Mouse (Mus musculus) brain, adult 2 months (tissue): ENCODE data around the gene Pomt1.
A peak's percentile ranks its signal among the peaks of the same experiment; 100 is the strongest.

Experiments
- DNase-seq: peaks from one replicate; pipeline ENCODE4 v3.0.0; 2011; ENCODE audit warnings: low read depth, low spot score

Gene Pomt1

DNA sequence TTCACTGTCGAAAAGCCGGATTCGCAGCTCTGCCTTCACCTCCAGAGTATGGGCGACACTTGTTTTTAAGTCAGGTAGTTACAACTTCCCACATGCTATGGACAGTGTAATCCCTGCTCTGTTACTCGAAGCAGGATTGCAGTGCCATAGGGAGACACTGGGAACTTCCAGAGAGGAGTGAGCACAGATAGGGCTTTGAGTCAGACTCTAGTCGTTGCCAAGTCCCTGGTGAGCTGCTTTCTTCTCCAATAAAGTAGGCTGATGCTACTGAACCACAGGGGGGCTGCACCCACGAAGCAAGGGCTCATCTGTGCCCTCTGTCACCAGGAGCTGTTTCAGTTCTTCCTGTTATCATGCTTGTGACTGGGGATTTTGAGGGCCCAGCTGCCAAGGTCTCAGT lies 14.8 kb upstream of the Pomt1 start:
- peak; percentile 77 for DNase-seq

DNA sequence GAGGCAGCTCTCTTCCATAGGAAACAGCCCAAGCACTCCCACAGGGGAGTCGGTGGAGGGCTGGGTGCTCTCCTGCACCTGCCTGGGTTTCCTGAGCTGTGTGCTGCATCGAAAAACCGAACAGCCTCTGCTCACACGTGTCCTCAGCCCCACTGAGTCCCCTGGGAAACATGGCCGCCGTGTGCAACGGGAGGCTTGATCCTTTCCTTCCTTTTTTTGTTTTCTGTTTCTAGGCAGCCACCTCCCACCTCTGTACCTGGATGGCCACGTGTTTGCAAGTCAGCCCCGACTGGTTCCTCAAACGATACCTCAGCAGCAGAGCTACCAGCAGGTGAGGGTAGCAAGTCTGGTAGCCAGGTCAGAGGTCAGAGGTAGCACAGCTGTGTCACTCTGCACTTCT lies 14.3 kb upstream of the Pomt1 start:
- no peak for DNase-seq

DNA sequence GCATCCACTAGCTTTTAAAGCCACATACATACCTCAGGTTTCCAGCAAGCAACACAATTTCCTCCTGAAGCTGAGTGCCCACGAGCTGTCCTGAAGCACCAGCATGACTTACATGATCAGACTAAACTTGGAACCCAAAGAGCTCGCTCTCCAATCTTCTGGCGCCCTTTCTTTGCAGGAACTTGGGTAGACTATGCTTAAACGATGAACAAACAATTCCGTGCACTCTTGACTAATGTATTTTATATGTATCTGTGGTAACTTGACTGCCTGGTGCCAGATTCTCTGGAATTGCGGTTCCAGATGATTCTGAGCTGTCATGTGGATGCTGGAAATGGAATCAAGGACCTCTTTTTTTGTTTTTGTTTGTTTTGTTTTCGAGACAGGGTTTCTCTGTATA lies 957 bp upstream of the Pomt1 start:
- no peak for DNase-seq

DNA sequence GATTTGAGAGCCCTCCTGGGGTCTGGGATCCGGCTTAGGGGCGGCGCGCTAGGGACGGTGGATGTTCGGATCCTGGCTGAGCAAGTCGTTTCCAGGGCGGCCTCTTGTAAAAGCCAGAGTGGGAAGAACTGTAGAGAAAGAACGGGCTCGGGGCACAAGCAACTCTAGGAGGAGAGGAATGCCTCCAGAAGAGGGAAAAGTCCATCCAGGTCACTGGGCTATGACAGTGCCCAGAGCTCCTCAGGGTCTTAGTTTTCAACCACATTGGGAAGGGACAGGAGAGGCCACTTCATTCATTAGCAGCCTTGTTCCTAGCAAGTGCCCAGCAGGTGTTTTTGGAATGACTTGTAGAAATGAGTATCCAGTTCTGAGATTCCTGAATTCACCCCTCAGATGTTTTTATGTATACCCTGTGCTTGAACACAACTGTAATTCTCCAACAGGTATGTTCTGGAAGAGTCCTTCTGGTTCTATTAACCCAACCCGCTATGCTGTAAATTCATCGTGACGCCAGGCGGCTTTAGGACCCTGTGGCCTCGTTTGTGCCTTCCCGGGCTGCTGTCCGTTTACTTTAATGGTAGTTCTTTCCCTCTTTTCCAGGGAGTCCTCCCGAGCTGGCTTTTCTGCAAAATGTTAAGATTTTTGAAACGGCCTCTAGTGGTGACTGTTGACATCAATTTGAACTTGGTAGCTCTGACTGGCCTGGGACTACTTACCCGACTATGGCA lies 534 bp downstream of the Pomt1 start:
- DNase-seq, result peak; percentile 90

DNA sequence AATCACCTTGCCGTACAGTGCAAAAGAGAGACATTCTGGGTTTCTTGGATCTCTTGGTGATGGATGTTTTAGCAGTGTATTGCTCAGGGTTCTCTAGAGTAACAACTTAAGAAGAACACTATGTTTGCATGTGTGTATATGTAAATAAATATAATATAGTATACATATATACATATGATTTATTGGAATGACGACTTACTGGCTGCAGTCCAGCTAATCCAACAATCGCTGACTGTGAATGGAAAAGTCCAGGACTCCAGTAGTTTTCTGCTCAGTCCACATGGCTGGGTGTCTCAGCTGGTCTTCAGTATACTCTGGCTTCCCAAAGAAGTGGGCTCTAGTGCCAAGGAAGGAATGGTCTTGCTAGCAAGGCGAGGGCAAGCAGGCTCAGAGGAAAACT lies 1.2 kb downstream of the Pomt1 start:
- DNase-seq, result no peak

DNA sequence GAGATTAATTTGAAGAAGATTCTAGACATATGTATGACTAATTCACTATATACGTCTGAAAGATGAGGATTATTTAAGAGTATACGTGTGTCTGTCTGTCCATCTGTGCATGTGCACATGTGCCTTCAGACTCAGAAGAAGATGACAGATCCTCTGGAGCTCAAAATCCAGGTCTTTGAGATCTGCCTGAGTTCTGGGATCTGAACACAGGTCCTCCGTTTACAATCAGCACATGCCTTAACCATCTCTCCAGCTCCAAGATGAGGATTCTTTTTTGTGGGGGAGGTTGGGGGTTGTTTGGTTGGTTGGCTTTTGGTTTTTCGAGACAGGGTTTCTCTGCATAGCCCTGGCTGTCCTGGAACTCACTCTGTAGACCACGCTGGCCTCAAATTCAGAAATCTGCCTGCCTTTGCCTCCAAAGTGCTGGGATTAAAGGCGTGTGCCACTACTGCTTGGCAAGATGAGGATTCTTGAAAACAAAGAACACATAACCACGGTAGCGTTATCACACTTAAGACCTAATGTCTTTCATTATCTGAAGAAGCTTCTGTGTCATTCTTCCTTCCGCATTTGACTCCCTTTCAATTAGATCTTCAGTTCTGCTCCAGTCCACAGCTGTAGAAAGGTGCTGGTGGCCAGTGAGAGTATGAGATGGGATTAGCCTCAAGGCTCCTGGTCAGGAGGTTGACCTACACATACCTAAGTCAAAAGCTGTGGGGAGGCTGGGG lies 2.5 kb downstream of the Pomt1 start:
- DNase-seq, result no peak

DNA sequence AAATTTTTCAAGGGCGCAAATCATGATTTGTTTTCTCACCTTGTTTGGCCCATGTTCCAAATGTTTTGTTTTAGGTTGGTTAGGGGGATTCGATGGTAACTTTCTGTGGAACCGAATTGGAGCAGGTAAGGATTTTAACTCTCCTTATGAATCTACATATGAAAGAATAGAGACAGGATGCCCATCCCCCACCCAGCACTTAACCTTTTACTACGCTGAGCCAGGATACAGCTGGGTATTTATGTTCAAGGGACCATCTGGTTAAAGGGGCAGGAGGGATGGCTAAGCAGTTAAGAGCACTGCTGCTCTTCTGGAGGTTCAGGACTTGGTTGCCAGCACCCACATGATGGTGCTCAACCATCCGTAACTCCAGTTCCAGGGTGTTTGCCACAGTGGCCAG lies 4.2 kb downstream of the Pomt1 start:
- DNase-seq, result no peak

DNA sequence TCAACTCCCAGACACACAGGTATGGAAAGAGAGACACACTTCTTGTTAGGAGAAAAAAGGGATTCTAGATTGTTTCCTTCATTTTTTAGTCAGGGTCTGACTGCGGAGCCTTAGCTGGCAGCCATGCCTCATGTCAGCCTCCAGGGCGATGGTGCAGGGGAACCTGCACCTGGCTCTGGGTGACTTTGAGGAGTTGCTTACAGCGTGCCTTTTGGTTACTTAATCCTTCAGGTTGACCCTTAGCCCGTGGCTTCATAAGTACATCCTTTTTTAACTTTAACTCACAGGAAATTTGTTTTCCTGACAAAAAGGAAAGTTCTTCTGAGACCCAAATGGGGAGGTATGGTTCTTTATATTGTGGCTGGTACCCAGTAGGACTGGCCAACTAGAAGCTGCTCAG lies 6.6 kb downstream of the Pomt1 start:
- DNase-seq, result no peak

DNA sequence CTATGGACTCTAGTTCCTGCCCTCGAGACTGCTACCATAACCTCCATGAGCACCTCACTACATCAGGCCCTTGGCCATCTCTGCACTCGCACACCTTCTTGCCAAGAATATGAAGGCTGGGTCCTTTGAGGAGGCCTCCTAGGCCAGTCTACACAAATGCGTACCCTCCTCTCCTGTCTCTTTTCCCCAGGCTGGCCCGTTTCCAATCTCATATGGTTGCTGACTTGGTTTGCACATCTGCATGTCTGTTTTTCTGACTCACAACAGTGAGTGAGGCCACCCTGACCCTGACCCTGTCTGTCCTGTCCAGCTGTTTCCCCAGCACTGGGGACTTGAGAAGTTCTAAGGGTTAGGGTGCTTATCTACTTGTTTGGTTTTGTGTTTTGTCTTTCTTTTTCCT lies 10.4 kb downstream of the Pomt1 start:
- DNase-seq, result no peak

DNA sequence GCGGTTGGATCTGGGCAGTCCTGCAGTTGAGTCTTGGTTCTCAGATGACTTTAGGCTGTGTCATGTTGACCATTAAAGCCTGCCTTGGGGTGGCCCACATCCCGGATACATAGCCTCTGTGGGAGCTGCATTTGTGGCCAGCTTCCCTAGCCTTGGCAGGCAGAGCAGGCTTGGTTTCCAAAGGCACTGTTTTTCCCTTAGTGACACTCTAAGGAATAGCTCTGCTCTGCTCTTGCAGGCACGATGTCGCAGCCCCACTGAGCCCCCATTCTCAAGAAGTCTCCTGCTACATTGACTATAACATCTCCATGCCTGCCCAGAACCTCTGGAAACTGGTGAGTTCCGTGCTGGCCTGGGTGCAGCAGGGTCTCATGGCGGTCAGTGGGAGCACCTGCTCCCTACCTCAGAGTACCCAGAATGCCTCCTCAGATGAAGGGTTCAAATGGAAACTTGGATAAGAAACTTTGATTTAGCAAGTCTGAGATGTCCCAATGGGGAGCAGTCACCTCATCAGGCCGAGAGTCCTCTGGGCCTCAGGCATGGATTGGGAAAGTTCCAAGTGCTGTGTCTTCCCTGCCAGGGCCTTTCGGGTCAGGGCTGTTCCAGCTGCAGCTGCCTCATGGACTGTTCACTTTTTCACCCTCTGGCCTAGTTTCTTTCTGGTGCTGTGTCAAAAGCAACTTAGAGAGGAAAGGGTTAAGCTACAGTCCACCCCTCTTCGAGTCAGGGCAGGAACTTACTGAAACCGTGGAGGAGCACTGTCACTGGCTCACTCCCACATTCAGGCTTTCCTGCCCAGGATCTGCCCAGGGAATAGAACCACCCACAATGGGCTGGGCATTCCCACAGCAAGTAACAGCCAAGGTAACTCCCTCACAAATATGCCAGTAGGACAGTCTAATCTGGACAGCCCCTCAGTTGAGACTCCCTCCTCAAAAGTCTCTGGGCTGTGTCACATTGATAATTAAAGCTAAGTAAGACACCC lies 12.3 kb downstream of the Pomt1 start:
- no peak for DNase-seq

DNA sequence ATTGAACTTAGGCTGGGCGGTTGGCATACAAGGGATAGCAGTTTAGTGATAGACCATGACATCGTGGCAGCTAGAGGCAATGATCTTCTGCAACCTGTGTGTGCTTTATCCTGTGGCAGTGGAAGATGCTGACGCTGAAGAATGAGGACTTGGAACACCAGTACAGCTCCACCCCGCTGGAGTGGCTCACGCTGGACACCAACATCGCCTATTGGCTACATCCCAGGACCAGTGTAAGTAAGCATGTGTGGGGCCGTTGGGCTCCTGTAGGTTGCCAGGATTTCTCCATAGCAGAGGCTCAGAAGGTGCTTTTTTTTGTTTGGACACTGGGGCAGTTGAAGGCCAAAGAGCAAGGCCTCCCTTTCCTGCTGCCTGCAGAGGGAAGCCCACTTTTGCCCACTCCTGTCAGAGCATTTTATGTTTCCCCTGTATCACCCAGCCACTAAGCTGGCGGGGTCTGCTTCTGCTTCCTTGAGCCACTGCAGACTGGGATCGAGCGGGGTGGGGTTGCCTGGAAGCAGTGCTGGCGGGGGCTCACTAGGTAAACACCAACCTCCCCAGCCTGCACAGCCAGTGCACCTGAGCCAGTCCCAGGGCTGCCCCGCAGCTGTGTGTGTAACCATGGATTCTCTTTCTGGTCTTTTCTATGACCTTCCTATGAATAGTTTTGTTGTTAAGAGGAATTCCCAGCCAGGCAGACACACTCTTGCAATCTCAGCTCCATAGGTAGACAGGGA lies 15.6 kb downstream of the Pomt1 start:
- peak; percentile 40 for DNase-seq

DNA sequence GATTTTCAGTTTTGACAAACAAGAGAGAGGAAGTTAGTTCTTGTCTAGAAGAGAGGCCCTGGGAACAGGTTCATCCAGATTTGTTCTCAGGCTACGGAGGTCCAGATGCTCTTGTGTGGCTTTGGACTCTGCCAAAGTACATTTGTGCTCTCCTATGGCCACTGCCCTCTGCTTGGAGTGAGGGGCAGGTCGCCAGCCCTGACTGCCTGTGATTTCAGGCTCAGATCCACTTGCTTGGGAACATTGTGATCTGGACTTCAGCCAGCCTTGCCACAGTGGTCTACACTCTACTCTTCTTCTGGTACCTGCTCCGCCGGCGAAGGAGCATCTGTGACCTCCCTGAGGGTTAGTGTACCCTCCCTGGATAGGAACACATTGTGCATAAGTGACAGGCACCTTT lies 16.3 kb downstream of the Pomt1 start:
- DNase-seq, result no peak

DNA sequence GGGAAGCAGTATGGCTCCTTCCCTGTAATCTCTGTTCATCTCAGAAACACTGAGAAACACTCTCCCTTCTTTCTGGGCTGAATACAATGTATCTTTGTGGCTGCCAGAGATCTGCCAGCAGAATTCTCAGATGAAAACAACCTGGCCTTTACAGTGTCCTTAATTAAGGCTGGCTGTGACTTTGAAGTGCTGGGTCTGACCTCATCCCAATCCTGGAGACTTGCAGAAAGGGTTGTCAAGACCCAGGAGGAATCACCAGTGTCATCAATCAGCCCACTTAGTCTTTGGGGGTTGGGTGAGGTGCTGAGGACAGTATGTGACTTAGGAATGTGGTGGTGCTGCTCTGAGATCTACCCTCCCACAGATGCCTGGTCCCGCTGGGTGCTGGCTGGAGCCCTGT lies 17.0 kb downstream of the Pomt1 start:
- no peak for DNase-seq

DNA sequence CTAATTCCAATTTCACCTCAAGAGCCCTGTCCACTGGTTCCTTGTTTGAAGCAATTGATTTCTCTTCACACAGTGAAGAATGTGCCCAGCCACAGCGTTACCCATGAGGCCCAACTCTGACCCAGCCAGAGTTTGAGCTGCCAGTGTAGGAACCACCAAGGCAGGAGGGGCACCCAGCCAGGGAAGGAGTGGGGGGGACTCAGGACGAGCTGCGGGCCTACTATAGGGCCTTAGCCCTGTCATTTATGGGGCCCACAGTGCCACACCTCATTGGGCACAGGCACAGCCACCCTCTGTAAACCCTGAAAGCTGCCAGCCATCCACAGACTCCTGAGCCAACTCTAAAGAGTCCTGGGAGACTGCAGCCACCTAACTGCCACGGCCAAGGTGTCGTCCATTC lies 18.2 kb downstream of the Pomt1 start:
- DNase-seq, result no peak

DNA sequence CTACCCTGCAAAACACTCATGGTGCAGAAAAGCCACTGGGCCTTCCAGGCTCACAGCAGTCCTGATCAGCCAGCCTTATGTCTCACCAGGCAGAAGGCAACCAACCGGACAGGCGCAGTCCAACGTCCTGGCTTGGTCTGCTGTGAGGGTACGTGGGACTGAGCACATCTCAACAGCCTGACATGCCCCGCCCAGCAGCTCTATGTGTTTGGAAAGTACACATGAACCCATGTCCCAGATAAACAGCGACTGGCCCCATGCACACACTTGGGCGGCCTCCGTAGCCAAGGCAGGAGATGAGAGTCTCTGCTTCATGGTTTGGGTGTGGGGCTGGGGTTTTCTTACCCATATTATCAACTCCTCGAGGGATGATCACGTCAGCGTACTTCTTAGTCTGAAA lies 19.9 kb downstream of the Pomt1 start:
- DNase-seq, result no peak

DNA sequence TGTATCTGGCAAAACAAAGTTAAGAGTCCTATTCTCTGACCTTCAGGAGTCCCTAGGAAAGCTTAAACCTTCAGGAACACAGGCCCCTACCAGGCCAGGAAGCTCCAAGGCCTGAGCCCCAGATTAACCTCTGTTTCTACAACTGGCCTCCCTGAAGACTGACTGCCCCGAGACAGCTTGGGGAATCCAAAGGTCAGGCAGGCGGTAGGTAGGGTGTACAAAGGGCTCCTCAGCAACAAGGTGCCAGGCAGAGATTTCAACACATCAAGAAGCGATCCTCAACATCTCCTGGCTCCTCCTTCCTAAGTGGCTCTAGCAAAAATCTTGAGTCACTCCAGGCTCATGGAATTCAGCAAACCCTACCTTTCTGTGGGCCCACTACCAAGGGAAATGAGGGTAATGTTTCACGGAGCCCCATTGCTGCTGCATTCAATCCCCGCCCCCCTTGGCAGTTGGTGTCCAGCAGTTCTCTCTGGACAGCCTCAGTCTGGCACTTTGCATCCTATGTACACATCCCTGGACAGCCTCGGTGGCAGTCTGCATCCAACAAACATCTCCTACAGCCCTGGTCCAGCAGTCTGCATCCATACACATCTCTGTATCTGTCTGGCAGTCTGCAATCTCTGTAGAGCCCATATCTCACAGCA lies 22.6 kb downstream of the Pomt1 start:
- DNase-seq, result no peak

DNA sequence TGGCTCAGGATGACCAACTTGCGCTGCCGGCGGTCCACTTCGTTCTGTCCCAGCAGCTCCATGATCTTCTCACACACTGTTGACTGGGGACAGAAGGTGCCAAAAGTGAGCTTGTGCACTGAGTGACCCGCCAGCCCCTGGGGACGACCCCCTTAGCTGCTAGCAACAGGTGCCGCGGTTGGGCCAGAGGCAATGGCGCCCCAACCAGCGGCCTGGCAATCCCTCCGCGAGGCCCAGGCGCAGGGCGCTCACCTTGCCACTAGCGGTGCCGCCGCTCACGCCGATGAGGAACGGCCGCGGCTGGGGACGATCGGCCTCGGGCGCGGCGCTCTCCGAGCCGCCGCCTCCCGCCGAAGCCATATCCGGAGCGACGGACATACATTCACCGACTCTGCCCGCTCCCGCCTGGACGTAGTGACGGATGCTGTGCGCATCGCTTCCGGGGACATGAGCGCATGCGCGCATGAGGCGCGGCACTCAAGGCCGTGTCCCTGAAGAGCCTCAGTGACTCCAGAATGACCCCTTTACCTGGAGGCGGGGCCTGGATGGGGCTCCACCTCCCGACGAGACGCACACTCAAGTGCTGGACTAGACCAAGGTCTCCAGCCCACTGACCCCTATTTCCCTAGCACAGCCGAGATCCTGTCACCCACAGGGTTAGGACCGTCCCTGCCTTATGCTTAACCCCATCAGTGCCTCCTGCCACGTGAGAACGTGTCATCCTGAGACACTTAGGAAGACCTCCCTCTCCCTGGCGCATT lies 23.4 kb downstream of the Pomt1 start, which contains the start of gene Uck1:
Uck1 (minus strand) TSS at position 503 of the 761 bp plus-strand sequence.
- DNase-seq, result peak; percentile 97

DNA sequence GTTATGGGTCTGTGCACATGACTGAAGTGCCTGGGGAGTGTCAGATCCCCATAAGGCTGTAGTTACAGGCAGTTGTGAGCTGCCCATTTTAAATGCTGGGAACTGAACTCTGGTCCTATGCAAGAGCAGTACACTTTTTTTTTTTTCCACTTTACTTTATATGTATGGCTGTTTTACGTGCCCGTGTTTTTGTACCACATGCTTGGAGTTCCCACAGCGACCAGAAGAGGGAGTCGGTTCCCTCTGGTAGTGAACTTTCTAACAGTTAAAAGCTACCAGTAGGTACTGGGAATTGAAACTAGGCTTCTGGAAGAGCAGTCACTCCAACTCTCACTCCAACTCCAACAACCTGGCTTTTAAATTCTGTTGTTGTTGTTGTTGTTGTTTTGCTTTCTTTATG lies 24.2 kb downstream of the Pomt1 start:
- DNase-seq, result peak; percentile 62

DNA sequence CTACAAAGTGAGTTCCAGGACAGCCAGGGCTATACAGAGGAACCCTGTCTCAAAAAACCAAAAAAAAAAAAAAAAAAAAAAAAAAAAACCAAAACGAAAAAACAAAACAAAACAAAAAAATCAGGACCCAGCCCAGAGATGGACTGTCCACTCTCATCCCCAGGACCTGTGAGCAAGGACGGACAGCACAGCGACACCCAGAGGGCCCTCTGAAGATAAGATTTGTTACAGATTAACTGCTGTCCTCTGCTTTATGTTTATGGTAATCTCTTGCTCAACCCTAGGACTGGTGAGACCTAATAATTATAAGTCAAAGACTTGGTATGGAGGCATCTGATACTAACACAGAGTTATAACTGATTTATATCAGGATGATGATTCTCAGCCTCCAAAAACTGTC lies 39.4 kb downstream of the Pomt1 start:
- no peak for DNase-seq

DNA sequence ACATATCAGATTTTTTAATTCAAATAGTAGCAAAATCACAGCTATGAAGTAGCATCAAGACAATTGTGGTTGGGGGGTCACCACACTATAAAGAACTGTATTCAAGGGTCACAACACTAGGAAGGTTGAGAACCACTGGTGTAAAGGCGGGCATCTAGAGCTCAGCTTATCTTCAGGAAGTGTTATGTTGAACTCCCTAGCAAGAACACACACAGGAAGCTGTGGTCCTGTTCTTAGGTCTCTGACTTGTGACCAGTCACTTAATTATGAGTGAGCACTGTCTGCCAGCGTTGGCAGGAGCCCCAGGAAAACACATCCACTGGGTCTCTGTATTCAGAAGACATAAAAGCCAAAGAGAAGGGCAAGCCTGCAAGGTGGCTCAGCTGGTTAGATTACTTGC lies 45.9 kb downstream of the Pomt1 start:
- no peak for DNase-seq
